13 mouse cellular contexts compared by ENCODE assay signal in genomic region chr12:111370249-111370648, GRCm38 (mm10). TPM values are rescaled to one million over a fixed set of nuclear protein-coding genes. Genes with fewer than 3 reads are reported as not detected.
DNase-seq lines count a peak whose midpoint lies in the region; ATAC-seq and TF ChIP-seq lines count a peak whose summit lies in the region.
"Had no signal": no experiment of that assay in that cellular context is flagged by ENCODE, and none has a peak within 500 bp of the region (broad histone marks: within the 10 kb centered on the region; RNA-seq: fewer than 3 reads in every experiment).

No protein-coding gene starts in this region.

- 52% methylated on average over 4 of the region's 4 CpGs for WGBS in heart, adult 2 months
- WGBS in heart, embryonic 10.5 days, result 56% methylated on average over 4 of the region's 4 CpGs
- WGBS in kidney, embryonic 14.5 days, result 62% methylated on average over 4 of the region's 4 CpGs

- intact Hi-C loops in heart, adult 2 months (cut with DNase I), result no loop called here

- DNase-seq in heart, adult 2 months, result no peak
- DNase-seq in heart, embryonic 10.5 days (ENCODE audit: low spot score), result no peak
- DNase-seq in A20 (ENCODE audit: low read depth, low spot score) (peak; percentile 61), adipocyte (ENCODE audit: low spot score) (no peak)
- DNase-seq in c-Kit-positive CD71-positive TER-119-positive erythroid progenitor cells, embryonic 14.5 days (ENCODE audit: low spot score), result peak; percentile 36
- peak; percentile 64 for DNase-seq in lung, postnatal 25 days (ENCODE audit: low spot score)
- DNase-seq in neural tube, embryonic 10.5 days (ENCODE audit: extremely low spot score, low spot score), result no peak
- DNase-seq: embryo, embryonic 11 days; heart, postnatal 10 days had no signal

- no peaks in the 10 kb centered on the region for H3K9me3 ChIP-seq in heart, embryonic 10.5 days
- H3K9me3 ChIP-seq in kidney, embryonic 14.5 days (ENCODE audit: control insufficient read depth, low read length), result no peaks in the 10 kb centered on the region
- H3K9me3 ChIP-seq: limb, embryonic 10.5 days had no signal

- peaks cover 10% of the 10 kb centered on the region for H3K79me2 ChIP-seq in heart, adult 2 months (replicated peaks; ENCODE audit: control insufficient read depth, insufficient read depth, low read length)

- no peak for ATAC-seq in kidney, embryonic 14.5 days (ENCODE audit: low FRiP score, low TSS enrichment)
- ATAC-seq: CD4-positive, CD25-positive, alpha-beta regulatory T cell, adult 4 months; forebrain, embryonic 16.5 days had no signal

- no peak overlapping the region for H3K4me2 ChIP-seq in kidney, embryonic 14.5 days (replicated peaks; ENCODE audit: low read depth, low read length)

- H3K27ac ChIP-seq in heart, adult 2 months, result no peak overlapping the region
- H3K27ac ChIP-seq in heart, embryonic 10.5 days, result no peak overlapping the region
- no peak overlapping the region for H3K27ac ChIP-seq in kidney, embryonic 14.5 days (ENCODE audit: low read depth, low read length)
- H3K27ac ChIP-seq: limb, embryonic 10.5 days had no signal

- no peak for TF ChIP-seq POLR2A in heart, adult 2 months (IDR thresholded peaks at IDR 0.05; ENCODE audit: insufficient read depth, low read depth, low read length)

- H3K27me3 ChIP-seq in heart, adult 2 months (ENCODE audit: control insufficient read depth, insufficient read depth, low read length), result no peaks in the 10 kb centered on the region
- H3K27me3 ChIP-seq in heart, embryonic 10.5 days (ENCODE audit: insufficient read depth, poor library complexity, severe bottlenecking), result no peaks in the 10 kb centered on the region
- no peaks in the 10 kb centered on the region for H3K27me3 ChIP-seq in kidney, embryonic 14.5 days (ENCODE audit: control insufficient read depth, insufficient read depth, low read length)

- H3K9ac ChIP-seq in heart, adult 2 months (ENCODE audit: low read depth, low read length), result no peak overlapping the region
- no peak overlapping the region for H3K9ac ChIP-seq in kidney, embryonic 14.5 days (ENCODE audit: low read depth, low read length)

- peak; percentile 45 for TF ChIP-seq CTCF in heart, adult 2 months (IDR thresholded peaks at IDR 0.05)

- H3K4me3 ChIP-seq in heart, adult 2 months, result no peak overlapping the region
- H3K4me3 ChIP-seq in heart, embryonic 10.5 days, result no peak overlapping the region
- H3K4me3 ChIP-seq in kidney, embryonic 14.5 days (ENCODE audit: low read length), result no peak overlapping the region
- H3K4me3 ChIP-seq: limb, embryonic 10.5 days had no signal

- TF ChIP-seq EP300 in heart, adult 2 months (IDR thresholded peaks at IDR 0.05; ENCODE audit: insufficient read depth, low read depth, low read length), result no peak

- H3K4me1 ChIP-seq in heart, adult 2 months (ENCODE audit: control insufficient read depth, insufficient read depth, low read length), result peaks cover 33% of the 10 kb centered on the region
- peaks cover 78% of the 10 kb centered on the region for H3K4me1 ChIP-seq in heart, embryonic 10.5 days
- H3K4me1 ChIP-seq in kidney, embryonic 14.5 days (ENCODE audit: control insufficient read depth, insufficient read depth, low read length), result peaks cover 25% of the 10 kb centered on the region

- peaks cover 5% of the 10 kb centered on the region for H3K36me3 ChIP-seq in heart, adult 2 months (ENCODE audit: control insufficient read depth, insufficient read depth, low read length)
- H3K36me3 ChIP-seq in heart, embryonic 10.5 days, result 0 out of 2 replicates have a peak, but pooled peaks cover 2% of the 10 kb centered on the region
- no peaks in the 10 kb centered on the region for H3K36me3 ChIP-seq in kidney, embryonic 14.5 days (ENCODE audit: control insufficient read depth, insufficient read depth, low read length)
- H3K36me3 ChIP-seq: limb, embryonic 10.5 days had no signal

RNA-seq across cellular contexts. Expression of gene Cdc42bpb, which starts 7.3 kb away (rescaled TPM):
- 10 to 100 TPM; 55.3 to 58.5 TPM for total RNA-seq in heart, adult 2 months (2021)
- polyA plus RNA-seq in heart, adult 2 months (2012; rRNA removed), result 105 and 106 TPM in 2 replicates
- polyA plus RNA-seq in heart, embryonic 10.5 days (2016; fragmentation: Nextera tagmentation; extraction: Ambion mirVana), result 27.8 and 33.1 TPM in 2 replicates
- 43.4 and 44.3 TPM in 2 replicates for polyA plus RNA-seq in kidney, embryonic 14.5 days (2014; fragmentation: Nextera tagmentation; extraction: Ambion mirVana)

RNA-seq across cellular contexts. Expression of gene Lbhd2, which starts 36.4 kb away (rescaled TPM):
- not detected for total RNA-seq in heart, adult 2 months (2021)
- polyA plus RNA-seq in heart, adult 2 months (2012; rRNA removed), result not detected in 2 replicates
- 0.21 and 0.30 TPM in 2 replicates for polyA plus RNA-seq in heart, embryonic 10.5 days (2016; fragmentation: Nextera tagmentation; extraction: Ambion mirVana)
- polyA plus RNA-seq in kidney, embryonic 14.5 days (2014; fragmentation: Nextera tagmentation; extraction: Ambion mirVana), result 5.8 and 9.9 TPM in 2 replicates
- total RNA-seq: heart, postnatal 10 days had no signal
- polyA plus RNA-seq: CD4-positive, CD25-positive, alpha-beta regulatory T cell, adult 4 months; limb, embryonic 10.5 days had no signal

RNA-seq across cellular contexts. Expression of gene Exoc3l4, which starts 46.6 kb away (rescaled TPM):
- total RNA-seq in heart, adult 2 months (2021), result 1 to 10 TPM; 2.5 to 2.7 TPM
- polyA plus RNA-seq in heart, adult 2 months (2012; rRNA removed), result 9.2 and 10.9 TPM in 2 replicates
- polyA plus RNA-seq in heart, embryonic 10.5 days (2016; fragmentation: Nextera tagmentation; extraction: Ambion mirVana), result 14.5 and 14.6 TPM in 2 replicates
- 10.8 and 10.9 TPM in 2 replicates for polyA plus RNA-seq in kidney, embryonic 14.5 days (2014; fragmentation: Nextera tagmentation; extraction: Ambion mirVana)
- polyA plus RNA-seq: CD4-positive, CD25-positive, alpha-beta regulatory T cell, adult 4 months had no signal

Comparison
In these comparisons a context has a peak if more than half of its experiments do, and no peak if none do; other contexts are left out.
1. DNase-seq: peak in A20 (single experiment), c-Kit-positive CD71-positive TER-119-positive erythroid progenitor cells, embryonic 14.5 days (single experiment) and lung, postnatal 25 days (single experiment); none in heart, adult 2 months (0 of 2), heart, embryonic 10.5 days (single experiment), adipocyte (single experiment) and neural tube, embryonic 10.5 days (single experiment).